In the genomic region with DNA sequence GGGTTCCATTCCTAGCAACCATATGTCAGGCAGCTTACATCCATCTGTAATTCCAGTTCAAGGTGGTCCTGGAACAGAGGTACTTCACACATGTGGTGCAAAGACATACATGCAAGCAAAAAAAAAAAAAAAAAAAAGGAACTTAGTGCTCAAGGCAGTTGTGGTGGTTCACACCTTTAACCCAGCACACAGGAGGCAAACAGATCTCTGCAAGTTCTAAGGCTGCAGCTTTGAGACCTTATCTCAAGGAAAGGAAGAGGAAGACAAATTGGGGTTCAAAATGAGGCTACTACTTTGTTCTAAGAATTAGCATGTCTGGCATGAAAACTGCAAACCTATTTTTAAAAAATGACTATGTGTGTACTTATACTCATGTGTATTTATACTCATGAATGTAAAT, we compare ENCODE assay signal across 11 mouse cellular contexts.
"Had no signal": no experiment of that assay in that cellular context is flagged by ENCODE, and none has a peak within 500 bp of the region (broad histone marks: within the 10 kb centered on the region; RNA-seq: fewer than 3 reads in every experiment).

No protein-coding gene starts in this region.

- H3K27me3 ChIP-seq: midbrain, embryonic 12.5 days; neural tube, embryonic 12.5 days had no signal

- DNase-seq: lung, adult 18-20 months; lung, embryonic 14.5 days; lung, postnatal 10 days; lung, postnatal 4 days; midbrain, embryonic 14.5 days; right cerebral cortex, postnatal 14 days; thymus, adult 18-20 months; thymus, postnatal 25 days had no signal

- H3K4me2 ChIP-seq: lung, embryonic 14.5 days; midbrain, embryonic 12.5 days; neural tube, embryonic 12.5 days had no signal

- H3K4me1 ChIP-seq: midbrain, embryonic 10.5 days; midbrain, embryonic 12.5 days; neural tube, embryonic 12.5 days had no signal

- H3K27ac ChIP-seq: midbrain, embryonic 10.5 days; midbrain, embryonic 12.5 days; neural tube, embryonic 12.5 days had no signal

- H3K4me3 ChIP-seq: midbrain, embryonic 10.5 days; midbrain, embryonic 12.5 days; neural tube, embryonic 12.5 days had no signal

- H3K9me3 ChIP-seq: midbrain, embryonic 10.5 days; midbrain, embryonic 12.5 days; neural tube, embryonic 12.5 days had no signal

- H3K9ac ChIP-seq: lung, embryonic 14.5 days; midbrain, embryonic 12.5 days; neural tube, embryonic 12.5 days had no signal
